Mouse (Mus musculus): ENCODE data around the gene Mapkap1.

DNA sequence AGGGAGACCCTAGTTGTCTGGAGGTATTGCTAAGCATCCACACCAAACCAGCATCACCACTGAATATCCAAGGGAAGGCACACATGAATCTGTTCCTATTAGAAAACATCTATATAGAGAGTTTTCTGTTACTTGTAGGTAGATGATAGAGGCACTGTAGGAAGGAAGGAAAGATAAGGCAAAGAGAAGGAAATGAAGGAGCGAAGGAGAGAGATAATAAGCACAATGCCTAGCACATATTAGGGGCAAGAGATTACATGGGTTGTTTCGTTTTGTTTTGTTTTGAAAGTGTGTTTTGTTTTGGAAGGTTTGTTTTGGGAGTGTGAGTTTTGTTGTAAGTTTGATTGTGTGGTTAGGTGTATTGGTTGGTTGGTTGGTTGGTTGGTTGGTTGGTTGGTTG, 27.6 kb upstream of the Mapkap1 start:
- no peak for TF ChIP-seq POLR2A (IDR thresholded peaks at IDR 0.05; ENCODE audit: extremely low read depth, insufficient read depth, low read length)
- no peak for TF ChIP-seq CTCF (IDR thresholded peaks at IDR 0.05; ENCODE audit: low read depth, low read length)

Measured in liver, adult 2 months (tissue).